In the genomic region with DNA sequence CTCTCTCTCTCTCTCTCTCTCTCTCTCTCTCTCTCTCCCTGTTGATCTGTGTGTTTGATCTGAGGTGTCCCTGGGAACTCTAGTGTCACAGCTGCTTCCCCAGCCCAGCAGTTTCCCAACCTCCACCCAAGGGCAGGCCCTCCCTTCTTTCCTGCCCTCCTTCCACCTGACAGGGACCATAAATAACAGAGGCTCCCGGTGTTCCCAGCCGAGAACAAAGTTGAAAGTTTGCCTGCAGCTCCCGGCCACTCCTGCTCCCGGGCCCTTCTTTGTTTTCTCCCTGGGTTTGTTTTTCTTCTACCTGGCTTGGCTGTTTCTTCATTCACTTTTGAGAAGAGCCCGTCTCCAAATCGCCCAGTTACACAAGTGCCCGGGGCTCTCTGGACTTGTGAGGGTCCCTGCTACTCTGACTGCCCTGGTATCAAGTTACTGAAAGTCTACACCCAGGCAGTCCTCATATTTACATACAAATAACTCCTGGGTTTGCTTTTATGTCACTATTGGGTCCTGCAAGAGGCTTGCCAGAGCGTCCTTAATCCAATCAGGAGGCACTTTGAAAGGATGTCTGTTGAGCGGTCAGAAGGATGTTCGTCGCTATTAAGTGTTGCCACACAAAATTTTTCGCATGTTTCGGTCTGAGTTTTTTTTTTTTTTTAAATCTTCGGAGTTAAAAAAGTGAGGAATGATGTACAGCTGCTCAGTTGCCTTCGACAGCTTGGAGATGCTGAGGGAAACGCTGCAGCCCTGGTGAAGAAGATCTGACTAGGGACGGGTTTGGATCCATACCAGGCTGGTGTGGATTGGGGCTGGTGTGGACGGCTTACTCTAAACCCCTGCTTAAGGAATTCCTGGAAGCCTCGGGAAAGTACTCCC, we compare ENCODE assay signal across 8 mouse cellular contexts.
DNase-seq lines count a peak whose midpoint lies in the region; ATAC-seq and TF ChIP-seq lines count a peak whose summit lies in the region.

No protein-coding gene starts in this region.

- peak; percentile 88 for DNase-seq in embryo, embryonic 10.5 days (ENCODE audit: low spot score)
- DNase-seq in kidney, adult 9 months = peak; percentile 89
- peak; percentile 33 for DNase-seq in lung, postnatal 36 days
- peak; percentile 68 for DNase-seq in urinary bladder, postnatal 14 days (ENCODE audit: low spot score)
- DNase-seq in cerebellum, postnatal 14 days = no peak
- DNase-seq in frontal cortex, postnatal 25 days (ENCODE audit: low spot score in 2 of 2) = no peak

- H3K27ac ChIP-seq in heart, embryonic 11.5 days (ENCODE audit: low read depth, low read length) = peak overlapping the region; percentile 74

- peak overlapping the region; percentile 73 for H3K4me2 ChIP-seq in heart, embryonic 11.5 days

- peak overlapping the region; percentile 81 for H3K4me3 ChIP-seq in E14TG2a.4 (replicated peaks; ENCODE audit: low read length)
- peak overlapping the region; percentile 39 for H3K4me3 ChIP-seq in heart, embryonic 11.5 days (ENCODE audit: low read depth, low read length)

- peaks cover 5% of the 10 kb centered on the region; the same call in 1 of the 2 replicates for H3K27me3 ChIP-seq in E14TG2a.4 (ENCODE audit: insufficient read depth, low read length)
- no peaks in the 10 kb centered on the region for H3K27me3 ChIP-seq in heart, embryonic 11.5 days (ENCODE audit: control insufficient read depth, insufficient read depth, low read length)

- H3K9ac ChIP-seq in heart, embryonic 11.5 days (ENCODE audit: low read depth, low read length) = peak overlapping the region; percentile 66; the same call in 1 of the 2 replicates

- H3K9me3 ChIP-seq in E14TG2a.4 (ENCODE audit: low read length) = no peaks in the 10 kb centered on the region
- no peaks in the 10 kb centered on the region for H3K9me3 ChIP-seq in heart, embryonic 11.5 days (replicated peaks; ENCODE audit: control insufficient read depth, low read length)

- no peaks in the 10 kb centered on the region for H3K36me3 ChIP-seq in E14TG2a.4 (ENCODE audit: insufficient read depth, low read length)
- no peaks in the 10 kb centered on the region for H3K36me3 ChIP-seq in heart, embryonic 11.5 days (ENCODE audit: control insufficient read depth, insufficient read depth, low read length)

- ATAC-seq in heart, embryonic 11.5 days (replicated peaks; ENCODE audit: insufficient number of reproducible peaks, low FRiP score, low TSS enrichment) = peak; percentile 64

- WGBS in heart, embryonic 11.5 days (ENCODE audit: insufficient replicate concordance) = 2% methylated on average over 19 of the region's 19 CpGs

- peaks cover 46% of the 10 kb centered on the region for H3K4me1 ChIP-seq in E14TG2a.4 (replicated peaks; ENCODE audit: low read depth, low read length)
- H3K4me1 ChIP-seq in heart, embryonic 11.5 days (ENCODE audit: control insufficient read depth, insufficient read depth, low read length) = peaks cover 26% of the 10 kb centered on the region

- TF ChIP-seq CTCF in E14TG2a.4 (conservative IDR thresholded peaks at IDR 0.05; ENCODE audit: low read length) = no peak

Comparison
In these comparisons a context has a peak if more than half of its experiments do, and no peak if none do; other contexts are left out.
1. DNase-seq: peak in embryo, embryonic 10.5 days (single experiment), kidney, adult 9 months (single experiment), lung, postnatal 36 days (single experiment) and urinary bladder, postnatal 14 days (single experiment); none in cerebellum, postnatal 14 days (0 of 2) and frontal cortex, postnatal 25 days (0 of 2).